Mouse (Mus musculus): Measurements from ENCODE around the gene Tstd1. TPM values are rescaled to one million over a fixed set of nuclear protein-coding genes. Genes with fewer than 3 reads are reported as not detected.

Gene Tstd1
- polyA plus RNA-seq, 1 experiment from 2014 or later: 3.1 TPM

GRCm38 (mm10) chr1:171419291-171419882 lies 715 bp downstream of the Tstd1 start:
- Histone ChIP-seq H3K9ac (no peak overlapping the region), H3K4me2 (no peak overlapping the region), H3K36me3 (peaks cover 47% of the 10 kb centered on the region), H3K4me3 (no peak overlapping the region), H3K27me3 (no peaks in the 10 kb centered on the region), H3K27ac (no peak overlapping the region), H3K9me3 (replicated peaks) (no peaks in the 10 kb centered on the region), H3K4me1 (replicated peaks) (peaks cover 3% of the 10 kb centered on the region; the same call in 1 of the 2 replicates)
- no peak for ATAC-seq (replicated peaks; ENCODE audit: insufficient number of reproducible peaks, insufficient read depth, low FRiP score, low read depth)
- 74% methylated on average over 12 of the region's 12 CpGs for WGBS

GRCm38 (mm10) chr1:171419905-171420304 lies 1.2 kb downstream of the Tstd1 start:
- WGBS: 81% methylated on average over 5 of the region's 5 CpGs

GRCm38 (mm10) chr1:171422504-171423095 lies 3.9 kb downstream of the Tstd1 start:
- H3K27ac ChIP-seq: no peak overlapping the region
- no peak for ATAC-seq (replicated peaks; ENCODE audit: insufficient number of reproducible peaks, insufficient read depth, low FRiP score, low read depth)
- H3K9ac ChIP-seq: no peak overlapping the region
- no peaks in the 10 kb centered on the region for H3K9me3 ChIP-seq (replicated peaks)
- 68% methylated on average over 8 of the region's 8 CpGs for WGBS
- H3K4me3 ChIP-seq: no peak overlapping the region
- H3K27me3 ChIP-seq: no peaks in the 10 kb centered on the region
- peaks cover 14% of the 10 kb centered on the region for H3K4me1 ChIP-seq (replicated peaks)
- H3K4me2 ChIP-seq: no peak overlapping the region
- peaks cover 23% of the 10 kb centered on the region for H3K36me3 ChIP-seq

More at GRCm38 (mm10) chr1:171419905-171420304, 1.2 kb downstream of the Tstd1 start:
- no peak overlapping the region for H3K4me2 ChIP-seq
- H3K4me3 ChIP-seq: no peak overlapping the region
- no peak overlapping the region for H3K9ac ChIP-seq
- no peaks in the 10 kb centered on the region for H3K27me3 ChIP-seq
- no peak overlapping the region for H3K27ac ChIP-seq
- no peaks in the 10 kb centered on the region for H3K9me3 ChIP-seq (replicated peaks)
- peaks cover 9% of the 10 kb centered on the region for H3K4me1 ChIP-seq (replicated peaks)
- no peak for ATAC-seq (replicated peaks; ENCODE audit: insufficient number of reproducible peaks, insufficient read depth, low FRiP score, low read depth)
- peaks cover 47% of the 10 kb centered on the region for H3K36me3 ChIP-seq

- 0 out of 2 replicates have a peak overlapping the region, but pooled peaks have one; percentile 22 for H3K4me2 ChIP-seq
These were observed 6.0 kb downstream of the Tstd1 start for GRCm38 (mm10) chr1:171424638-171425037.

GRCm38 (mm10) chr1:171425126-171425525 lies 6.5 kb downstream of the Tstd1 start:
- Histone ChIP-seq H3K4me3 (no peak overlapping the region), H3K27ac (peak overlapping the region; percentile 38), H3K9ac (no peak overlapping the region), H3K27me3 (no peaks in the 10 kb centered on the region), H3K9me3 (replicated peaks) (no peaks in the 10 kb centered on the region), H3K4me1 (replicated peaks) (peaks cover 14% of the 10 kb centered on the region), H3K4me2 (0 out of 2 replicates have a peak overlapping the region, but pooled peaks have one; percentile 22), H3K36me3 (no peaks in the 10 kb centered on the region)
- WGBS: 16% methylated on average over 4 of the region's 4 CpGs
- no peak for ATAC-seq (replicated peaks; ENCODE audit: insufficient number of reproducible peaks, insufficient read depth, low FRiP score, low read depth)

More at GRCm38 (mm10) chr1:171424638-171425037, 6.0 kb downstream of the Tstd1 start:
- Histone ChIP-seq H3K27me3 (no peaks in the 10 kb centered on the region), H3K27ac (peak overlapping the region; percentile 38), H3K9ac (no peak overlapping the region), H3K36me3 (peaks cover 3% of the 10 kb centered on the region; the same call in 1 of the 2 replicates), H3K9me3 (replicated peaks) (no peaks in the 10 kb centered on the region), H3K4me1 (replicated peaks) (peaks cover 14% of the 10 kb centered on the region), H3K4me3 (no peak overlapping the region)
- no peak for ATAC-seq (replicated peaks; ENCODE audit: insufficient number of reproducible peaks, insufficient read depth, low FRiP score, low read depth)
- 26% methylated on average over 5 of the region's 5 CpGs for WGBS

GRCm38 (mm10) chr1:171432158-171432557 lies 13.5 kb downstream of the Tstd1 start:
- Histone ChIP-seq H3K27me3 (no peaks in the 10 kb centered on the region), H3K4me2 (no peak overlapping the region), H3K9me3 (replicated peaks) (no peaks in the 10 kb centered on the region), H3K4me3 (no peak overlapping the region), H3K27ac (no peak overlapping the region), H3K36me3 (no peaks in the 10 kb centered on the region), H3K4me1 (replicated peaks) (peaks cover 2% of the 10 kb centered on the region; the same call in 1 of the 2 replicates), H3K9ac (no peak overlapping the region)
- no peak for ATAC-seq (replicated peaks; ENCODE audit: insufficient number of reproducible peaks, insufficient read depth, low FRiP score, low read depth)
- WGBS: 76% methylated on average over 5 of the region's 5 CpGs

- no peaks in the 10 kb centered on the region for H3K9me3 ChIP-seq (replicated peaks)
- H3K4me1 ChIP-seq (replicated peaks): peaks cover 15% of the 10 kb centered on the region
- no peak overlapping the region for H3K4me2 ChIP-seq
- WGBS: 45% methylated on average over 7 of the region's 7 CpGs
- no peak overlapping the region for H3K9ac ChIP-seq
- H3K27ac ChIP-seq: no peak overlapping the region
- H3K36me3 ChIP-seq: no peaks in the 10 kb centered on the region
- no peak overlapping the region for H3K4me3 ChIP-seq
- ATAC-seq (replicated peaks; ENCODE audit: insufficient number of reproducible peaks, insufficient read depth, low FRiP score, low read depth): no peak
- no peaks in the 10 kb centered on the region for H3K27me3 ChIP-seq
These were observed 16.7 kb downstream of the Tstd1 start for GRCm38 (mm10) chr1:171435288-171435814.

GRCm38 (mm10) chr1:171435974-171436373 lies 17.3 kb downstream of the Tstd1 start:
- no peaks in the 10 kb centered on the region for H3K36me3 ChIP-seq
- no peak overlapping the region for H3K27ac ChIP-seq
- H3K4me1 ChIP-seq (replicated peaks): peaks cover 22% of the 10 kb centered on the region
- no peak for ATAC-seq (replicated peaks; ENCODE audit: insufficient number of reproducible peaks, insufficient read depth, low FRiP score, low read depth)
- WGBS: 64% methylated on average over 1 of the region's 1 CpGs
- H3K4me3 ChIP-seq: no peak overlapping the region
- no peak overlapping the region for H3K9ac ChIP-seq
- no peaks in the 10 kb centered on the region for H3K27me3 ChIP-seq
- no peaks in the 10 kb centered on the region for H3K9me3 ChIP-seq (replicated peaks)
- no peak overlapping the region for H3K4me2 ChIP-seq

GRCm38 (mm10) chr1:171437264-171438013 lies 18.8 kb downstream of the Tstd1 start, which contains the start of gene F11r:
TSS of gene F11r (plus strand) at chr1:171437535.
- peak; percentile 72 for ATAC-seq (replicated peaks; ENCODE audit: insufficient number of reproducible peaks, insufficient read depth, low FRiP score, low read depth)
- Histone ChIP-seq H3K9ac (peak within 1 kb of the TSS; percentile 67), H3K4me2 (peak within 1 kb of the TSS; percentile 77), H3K27ac (peak within 1 kb of the TSS; percentile 79), H3K9me3 (replicated peaks) (no peaks in the 10 kb centered on the region), H3K27me3 (no peaks in the 10 kb centered on the region), H3K36me3 (no peaks in the 10 kb centered on the region), H3K4me1 (replicated peaks) (peaks cover 35% of the 10 kb centered on the region), H3K4me3 (peak within 1 kb of the TSS; percentile 63)
- WGBS: 1% methylated on average over 43 of the region's 46 CpGs

- H3K27me3 ChIP-seq: no peaks in the 10 kb centered on the region
- no peak for ATAC-seq (replicated peaks; ENCODE audit: insufficient number of reproducible peaks, insufficient read depth, low FRiP score, low read depth)
These were observed 19.5 kb downstream of the Tstd1 start for GRCm38 (mm10) chr1:171438014-171438670.

GRCm38 (mm10) chr1:171439072-171439471 lies 20.4 kb downstream of the Tstd1 start:
- WGBS: 23% methylated on average over 8 of the region's 8 CpGs

More at GRCm38 (mm10) chr1:171438014-171438670, 19.5 kb downstream of the Tstd1 start:
- H3K4me1 ChIP-seq (replicated peaks): peaks cover 35% of the 10 kb centered on the region
- no peaks in the 10 kb centered on the region for H3K9me3 ChIP-seq (replicated peaks)
- H3K4me3 ChIP-seq: peak overlapping the region; percentile 63
- WGBS: 2% methylated on average over 18 of the region's 18 CpGs
- peak overlapping the region; percentile 77 for H3K4me2 ChIP-seq
- H3K27ac ChIP-seq: peak overlapping the region; percentile 79
- peak overlapping the region; percentile 67 for H3K9ac ChIP-seq
- no peaks in the 10 kb centered on the region for H3K36me3 ChIP-seq

More at GRCm38 (mm10) chr1:171439072-171439471, 20.4 kb downstream of the Tstd1 start:
- no peaks in the 10 kb centered on the region for H3K9me3 ChIP-seq (replicated peaks)
- 0 out of 2 replicates have a peak overlapping the region, but pooled peaks have one; percentile 67 for H3K9ac ChIP-seq
- no peaks in the 10 kb centered on the region for H3K36me3 ChIP-seq
- H3K4me2 ChIP-seq: peak overlapping the region; percentile 77
- peaks cover 35% of the 10 kb centered on the region for H3K4me1 ChIP-seq (replicated peaks)
- no peak for ATAC-seq (replicated peaks; ENCODE audit: insufficient number of reproducible peaks, insufficient read depth, low FRiP score, low read depth)
- H3K27me3 ChIP-seq: no peaks in the 10 kb centered on the region
- peak overlapping the region; percentile 79 for H3K27ac ChIP-seq
- H3K4me3 ChIP-seq: peak overlapping the region; percentile 63
